Mouse (Mus musculus) layer of hippocampus, postnatal 10 days (tissue): Measurements from ENCODE around the gene Card11. TPM values are rescaled to one million over a fixed set of nuclear protein-coding genes. Genes with fewer than 3 reads are reported as not detected.

Source experiments
- DNase-seq, 2 experiments: peaks; one replicate each; pipeline ENCODE4 v3.0.0; 2021; ENCODE audit warnings: low spot score in 2 of 2
- long read RNA-seq: library from polyadenylated mRNA; stranded (forward); transcript quantifications from one replicate; pipeline ENCODE4 v2.0.0, GENCODE M21; 2023
- total RNA-seq, 2 experiments: library from RNA; stranded (reverse); gene quantifications; 2 replicates each; pipeline ENCODE4 v1.2.3; 2021

The Card11 gene
- under 1 TPM; 0.21 to 0.36 TPM for total RNA-seq
- long read RNA-seq, full-length matches to known transcripts: 1 of 3 reads
- long read RNA-seq, partial matches to known transcripts: 0 of 3 reads
- long read RNA-seq, other reads (novel, unspliced or antisense): 2 of 3 reads

DNA sequence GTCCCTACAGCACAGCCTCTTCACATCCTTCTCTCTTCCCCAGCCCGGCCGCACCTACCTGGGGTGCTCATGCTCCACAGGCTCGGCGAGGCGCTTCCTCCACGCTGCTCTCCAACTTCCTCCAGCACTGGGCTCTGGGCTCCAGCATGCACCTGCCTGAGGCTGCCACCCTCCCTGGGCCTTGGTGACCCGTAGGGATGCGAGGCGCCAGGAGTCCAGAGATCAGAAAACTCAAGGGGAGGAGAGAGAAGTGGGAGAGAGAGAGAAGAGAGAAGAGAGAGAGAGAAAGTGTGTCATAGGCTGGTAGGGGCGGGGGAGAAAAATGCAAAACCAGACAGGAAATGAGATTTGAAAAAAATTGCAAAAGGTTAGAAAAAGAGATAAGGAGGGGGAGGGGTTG is at the start of gene Card11:
Gene Card11 (minus strand): TSS at position 234 of the 400 bp plus-strand sequence.
- no peak for DNase-seq

DNA sequence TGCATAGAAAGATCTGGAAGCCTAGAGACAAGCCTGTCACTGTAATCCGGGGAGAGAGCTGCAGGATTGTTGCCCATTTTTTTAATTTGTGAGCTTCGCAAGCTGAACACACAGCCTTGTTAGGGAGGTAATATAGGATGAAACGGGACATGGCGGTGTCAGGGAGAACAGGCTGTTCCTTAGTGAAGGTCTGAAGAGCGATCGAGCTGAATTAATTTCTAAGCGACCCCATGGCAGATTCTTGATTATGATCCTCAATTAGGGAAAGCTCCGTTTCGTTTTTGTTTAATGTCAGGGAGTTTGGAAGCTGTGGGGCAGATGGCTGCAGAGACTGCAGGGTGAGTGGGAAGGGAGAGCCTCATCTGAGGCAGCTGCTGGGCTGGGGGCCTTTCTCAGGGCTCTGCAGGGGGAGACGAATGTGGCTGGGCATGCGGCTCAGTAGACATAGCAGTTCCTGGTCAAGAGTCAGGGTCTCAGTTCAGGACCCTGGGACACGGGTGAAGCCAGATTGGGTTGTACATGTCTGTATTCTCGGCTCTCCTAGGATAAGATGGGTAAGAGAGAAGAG is 47.4 kb upstream of the Card11 start:
- DNase-seq: peak; percentile 39

DNA sequence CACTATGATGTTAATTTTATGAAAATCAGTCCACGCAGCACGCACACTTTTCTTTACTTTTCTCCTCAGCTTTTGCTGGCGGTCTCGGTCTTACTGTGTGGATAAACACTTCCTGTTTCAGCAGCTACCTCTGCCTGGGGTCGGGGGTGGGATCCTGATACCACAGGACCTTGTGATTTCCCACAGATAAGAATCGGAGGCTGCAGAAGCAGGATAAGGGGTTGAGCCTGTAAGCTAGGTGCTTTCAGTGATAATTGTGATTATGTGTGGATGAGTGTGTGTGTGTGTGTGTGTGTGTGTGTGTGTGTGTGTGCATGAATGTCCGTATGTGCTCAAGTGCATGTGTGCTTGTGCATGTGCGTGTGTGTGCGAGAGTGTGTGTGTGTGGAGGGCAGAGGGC is 44.6 kb upstream of the Card11 start:
- no peak for DNase-seq

DNA sequence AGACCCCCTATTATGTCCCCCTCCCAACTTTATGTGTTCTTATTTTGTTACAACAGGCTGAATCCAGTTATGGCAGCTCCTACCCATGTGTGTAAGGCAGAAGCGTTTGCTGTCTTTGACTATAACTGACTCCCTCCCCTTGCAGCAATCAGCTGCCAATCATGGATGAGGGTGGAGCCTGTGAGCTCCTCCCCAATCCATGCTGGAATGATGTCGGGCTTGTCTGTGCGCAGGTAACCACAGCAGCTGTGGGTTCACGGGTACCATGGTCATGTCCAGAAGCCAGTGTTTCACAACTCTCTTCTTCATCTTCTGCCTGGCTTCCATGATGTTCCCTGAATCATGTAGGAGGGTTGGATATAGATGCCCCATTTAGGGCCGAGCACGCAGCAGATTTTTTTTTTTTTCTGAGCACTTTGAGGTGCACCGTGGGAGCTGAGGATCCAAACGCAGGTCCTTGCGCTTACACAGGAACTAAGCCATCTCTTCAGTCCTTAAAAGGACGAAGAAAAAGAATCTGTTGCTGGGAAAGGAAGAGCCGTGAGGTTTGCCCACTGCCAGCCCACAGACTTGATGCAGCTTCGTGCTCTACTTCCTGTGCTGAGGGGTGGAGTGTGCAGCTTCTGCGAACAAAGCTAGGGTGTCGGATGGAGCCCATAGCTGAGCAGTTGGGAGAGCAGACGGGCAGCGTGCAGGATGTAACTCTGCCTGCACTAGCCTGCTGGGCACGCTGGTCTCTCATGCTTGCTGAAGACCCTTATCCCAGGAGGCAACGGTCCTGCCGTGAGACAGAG is 43.5 kb upstream of the Card11 start:
- peak in 1 of 2 experiments; percentile 36 for DNase-seq

DNA sequence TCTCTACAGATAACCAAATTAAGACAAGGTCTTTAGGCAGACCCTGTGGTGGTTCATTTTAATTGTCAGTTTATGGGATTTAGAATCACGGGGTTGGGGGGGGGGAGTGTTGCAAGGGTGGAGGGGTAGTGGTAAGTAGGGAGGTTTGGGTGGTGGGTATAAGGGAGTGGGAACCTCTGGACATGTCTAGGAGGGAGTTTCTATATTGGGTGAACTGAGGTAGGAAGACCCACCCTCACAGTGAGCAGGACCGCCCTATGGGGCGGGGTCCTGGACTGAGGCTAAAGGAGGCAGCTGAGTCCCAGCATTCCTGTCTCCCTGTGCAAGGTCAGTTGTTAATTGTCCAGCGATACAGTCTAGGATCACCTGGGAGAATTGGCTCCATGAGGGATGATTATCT is 42.0 kb upstream of the Card11 start:
- no peak for DNase-seq

DNA sequence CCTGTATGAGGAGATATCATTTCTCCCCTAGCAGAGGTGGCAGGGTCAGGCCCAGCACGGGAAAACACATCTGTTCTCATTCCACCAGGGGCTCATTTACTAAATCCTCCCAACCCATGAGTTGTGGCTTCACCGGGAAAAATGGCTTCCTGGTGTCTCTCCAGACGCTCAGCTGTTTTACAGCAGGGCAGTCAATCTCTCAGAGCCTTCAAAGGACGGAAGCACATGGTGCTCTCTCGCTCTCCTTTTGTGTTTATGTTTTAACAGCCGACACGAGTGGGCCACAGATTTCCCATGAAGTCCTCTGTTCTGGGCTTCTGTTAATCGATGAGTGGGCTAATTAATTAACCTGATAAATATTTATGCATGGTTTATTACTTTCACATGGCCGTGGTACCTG is 40.5 kb upstream of the Card11 start:
- no peak for DNase-seq

DNA sequence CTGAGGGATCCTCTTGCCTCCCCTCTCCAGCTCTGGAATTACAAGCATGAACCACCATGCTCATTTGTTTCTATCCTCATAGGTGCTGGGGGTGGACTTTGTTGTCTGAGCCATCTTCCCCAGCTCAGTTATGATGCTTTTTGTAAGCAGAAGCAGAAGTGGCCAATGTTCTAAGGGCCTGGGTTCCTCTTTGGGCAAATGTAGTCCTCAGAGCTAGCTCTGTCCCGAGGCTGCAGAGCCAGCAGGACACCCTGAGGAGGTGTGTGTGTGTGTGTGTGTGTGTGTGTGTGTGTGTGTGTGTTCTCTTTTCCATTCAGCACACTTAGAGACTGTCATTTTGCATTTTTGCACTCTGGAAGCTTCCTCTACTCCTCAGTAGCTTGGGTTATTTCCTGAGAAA is 38.0 kb upstream of the Card11 start:
- DNase-seq: no peak

DNA sequence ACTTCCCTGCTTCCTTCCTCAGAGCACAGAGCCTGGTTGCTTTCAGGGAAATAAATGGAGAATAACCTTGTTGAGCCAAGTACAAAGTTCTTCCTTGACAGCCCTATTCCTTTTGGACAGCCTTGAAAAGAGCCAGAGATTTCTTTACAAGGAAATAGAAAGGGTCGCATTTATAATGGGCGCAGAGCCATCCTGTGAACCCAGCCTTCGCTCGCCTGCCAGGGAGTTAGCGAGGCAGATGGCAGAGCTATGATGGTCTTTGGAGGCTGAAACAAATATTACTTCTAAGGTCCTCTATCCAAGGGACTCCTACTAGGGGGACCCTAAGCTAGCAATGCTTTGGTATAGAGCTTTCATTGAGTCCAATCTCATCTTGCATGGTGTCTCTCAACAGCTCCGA is 35.0 kb upstream of the Card11 start:
- DNase-seq: no peak

DNA sequence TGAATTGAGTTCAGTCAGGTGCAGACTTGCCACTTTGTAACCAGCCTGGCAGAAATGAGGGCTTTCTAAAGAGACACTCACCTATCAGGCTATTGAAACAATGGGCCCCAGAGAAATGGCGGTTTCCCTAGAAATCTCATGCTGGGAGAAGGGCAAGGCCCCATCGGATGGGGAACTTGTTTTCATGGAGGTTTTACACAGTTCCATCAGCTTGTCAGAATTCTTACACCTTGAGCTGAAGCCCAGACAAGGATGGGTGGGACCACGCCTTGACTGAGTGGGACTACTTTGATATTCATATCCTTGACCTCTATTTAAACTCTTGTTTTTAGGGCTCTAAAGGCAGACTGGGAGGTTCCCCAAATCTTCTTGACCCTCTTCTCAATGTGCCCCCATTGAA is 33.9 kb upstream of the Card11 start:
- DNase-seq: no peak

DNA sequence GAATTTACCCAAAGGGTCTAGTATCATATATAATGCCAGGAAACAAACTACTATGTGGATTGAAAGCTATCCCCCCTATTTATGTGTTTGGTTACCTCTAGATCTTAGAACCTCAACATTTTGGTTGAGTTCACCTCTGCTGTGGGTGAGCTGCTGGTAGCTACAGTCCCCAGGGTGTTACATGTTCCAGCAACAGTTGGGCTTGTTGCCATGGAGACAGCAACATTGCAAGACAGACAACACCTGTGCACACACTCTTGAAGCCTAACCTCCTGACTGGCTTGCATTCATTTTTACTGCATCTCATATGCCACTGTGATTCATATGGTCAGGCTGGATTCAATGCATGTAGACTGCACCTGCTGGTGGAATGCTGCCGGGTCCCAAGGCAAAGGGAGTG is 32.6 kb upstream of the Card11 start:
- no peak for DNase-seq

DNA sequence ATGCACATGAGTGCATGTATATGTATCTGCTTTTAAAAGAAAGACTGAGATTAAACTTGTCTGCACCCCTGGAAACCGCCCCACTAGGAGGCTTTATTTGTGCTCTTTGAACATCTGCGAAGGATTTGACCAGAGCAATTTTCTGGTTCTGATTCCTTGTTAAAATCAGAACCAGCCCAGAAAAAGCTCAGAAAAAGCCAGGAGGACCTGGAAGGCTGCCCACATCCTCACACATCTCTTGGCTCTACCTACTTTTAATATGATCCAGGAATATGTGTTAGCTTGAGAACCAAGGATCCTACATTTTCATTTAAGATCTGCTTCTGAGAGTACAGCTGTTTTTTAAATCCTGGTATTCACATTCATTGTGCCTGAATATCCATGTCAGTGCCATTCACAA is 29.0 kb upstream of the Card11 start:
- no peak for DNase-seq

DNA sequence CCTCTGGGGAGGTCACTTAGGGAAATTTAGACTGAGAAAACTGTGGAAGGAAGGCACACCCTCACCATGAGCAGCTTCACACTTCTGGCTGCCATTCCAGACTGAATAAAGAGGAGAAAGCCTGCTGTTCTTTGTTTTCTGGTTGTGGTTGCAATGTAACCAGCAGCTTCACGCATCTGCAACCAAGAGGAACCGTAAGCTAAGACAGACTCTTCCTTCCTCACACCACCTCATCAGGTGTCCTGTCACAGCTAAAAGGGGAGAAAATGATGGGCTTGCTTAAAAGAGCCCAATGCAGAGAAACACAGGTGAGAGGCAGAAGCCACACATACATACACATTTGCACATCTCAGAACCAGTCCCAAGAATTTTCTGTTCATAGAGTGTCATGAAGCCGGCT is 25.3 kb upstream of the Card11 start:
- no peak for DNase-seq

DNA sequence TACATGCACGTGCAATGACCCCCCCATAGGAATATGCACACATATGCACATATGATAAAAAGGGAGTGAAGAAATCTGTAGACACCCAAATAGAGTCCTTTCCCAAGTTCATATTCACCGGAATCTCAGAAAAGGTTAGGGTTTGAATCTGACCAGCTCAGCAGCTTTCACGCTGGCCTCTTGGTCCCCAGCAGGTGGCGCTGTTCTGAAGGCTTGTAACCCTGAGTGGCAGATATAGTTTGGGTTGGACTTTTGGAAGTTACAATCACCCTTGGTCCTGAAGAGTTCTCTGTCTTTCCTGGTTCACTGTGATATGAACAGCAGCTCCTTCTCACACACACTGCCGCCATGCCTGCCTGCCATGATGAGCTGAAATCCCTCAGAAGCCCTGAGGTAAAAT is 24.1 kb upstream of the Card11 start:
- DNase-seq: no peak

DNA sequence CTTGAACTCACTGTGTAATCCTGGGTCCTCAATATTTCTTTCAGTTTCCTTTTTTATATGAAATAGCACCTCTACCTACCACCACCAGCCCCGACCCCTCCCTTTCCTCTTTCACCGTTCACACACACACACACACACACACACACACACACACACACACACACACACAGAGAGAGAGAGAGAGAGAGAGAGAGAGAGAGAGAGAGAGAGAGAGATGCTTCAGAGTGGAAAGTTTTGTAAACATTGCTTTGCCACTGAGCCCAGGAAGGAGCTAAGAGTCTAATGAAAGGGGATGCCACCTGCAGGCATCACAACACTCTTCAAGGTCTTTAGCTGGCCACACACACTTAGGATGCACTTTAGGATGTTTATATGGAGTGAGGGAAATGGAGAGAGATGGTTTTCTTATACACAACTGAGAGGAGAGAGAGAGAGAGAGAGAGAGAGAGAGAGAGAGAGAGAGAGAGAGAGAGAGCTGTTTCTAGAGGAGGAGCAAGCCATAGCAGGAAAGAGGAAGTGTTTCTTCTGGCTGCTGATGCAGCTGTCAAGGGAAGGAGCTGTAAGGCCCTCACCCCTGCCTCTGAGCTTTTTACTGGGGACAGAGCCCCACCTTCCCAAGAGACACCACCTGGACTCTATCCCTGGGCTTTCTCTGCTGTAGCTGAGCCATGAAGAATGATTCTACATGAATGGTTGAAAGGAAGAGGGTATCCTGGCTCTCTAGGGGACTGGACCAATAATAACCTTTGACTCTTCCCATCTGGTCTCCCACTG is 17.7 kb upstream of the Card11 start:
- no peak for DNase-seq

DNA sequence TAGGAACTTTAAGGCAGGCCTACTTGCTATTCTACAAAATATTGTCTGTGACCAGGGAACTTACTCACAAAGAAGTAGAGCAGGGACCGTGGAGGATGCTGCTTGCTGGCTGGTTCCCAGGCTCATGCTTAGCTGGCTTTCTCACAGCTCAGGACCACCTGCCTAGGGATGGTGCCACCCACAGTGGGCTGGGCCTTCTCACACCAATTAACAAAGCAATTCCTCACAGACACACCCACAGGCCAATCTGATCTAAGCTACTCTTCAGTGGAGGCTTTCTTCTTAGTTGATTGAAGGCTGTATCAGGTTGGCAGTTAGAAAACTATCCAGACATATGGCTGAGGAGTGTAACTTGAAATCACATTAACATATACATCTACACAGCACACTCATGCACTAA is 15.7 kb upstream of the Card11 start:
- DNase-seq: no peak

DNA sequence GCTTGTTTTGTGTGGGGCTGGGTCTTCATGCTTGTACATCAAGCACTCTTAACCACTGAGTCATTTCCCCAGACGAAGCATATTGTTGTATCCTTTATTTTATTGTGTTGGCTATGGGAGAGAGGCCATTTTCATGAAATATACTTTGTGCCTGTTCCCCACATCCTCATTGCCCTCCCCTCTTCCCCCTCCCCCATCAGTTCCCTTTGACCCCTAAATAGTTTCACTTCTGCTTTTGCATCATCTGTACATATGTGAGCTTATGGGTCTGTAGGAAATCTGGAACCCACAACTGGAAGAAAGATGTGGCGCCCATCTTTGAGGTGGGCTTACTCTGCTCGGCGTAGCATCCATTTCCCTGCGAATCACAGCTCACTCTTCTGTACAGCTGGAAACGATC is 13.8 kb upstream of the Card11 start:
- DNase-seq: no peak

DNA sequence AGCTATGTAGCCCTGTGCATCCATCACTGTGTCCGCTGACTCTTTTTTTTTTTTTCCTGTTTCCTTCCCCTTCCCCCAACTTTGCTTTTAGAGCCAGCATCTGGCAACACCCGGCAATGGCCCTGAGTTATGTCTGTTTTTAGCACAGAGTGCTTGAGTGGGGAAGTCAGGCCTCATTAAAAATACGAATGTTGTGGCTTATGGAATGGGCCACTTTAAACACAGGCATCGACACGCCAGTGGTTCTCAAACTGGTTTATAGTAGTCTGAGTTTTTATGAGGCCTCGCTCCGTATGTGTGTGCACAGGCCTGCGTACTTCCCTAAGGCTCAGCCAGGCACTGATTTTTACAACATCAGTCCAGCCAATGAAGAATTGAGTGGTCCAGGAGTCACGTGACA is 13.1 kb upstream of the Card11 start:
- no peak for DNase-seq

DNA sequence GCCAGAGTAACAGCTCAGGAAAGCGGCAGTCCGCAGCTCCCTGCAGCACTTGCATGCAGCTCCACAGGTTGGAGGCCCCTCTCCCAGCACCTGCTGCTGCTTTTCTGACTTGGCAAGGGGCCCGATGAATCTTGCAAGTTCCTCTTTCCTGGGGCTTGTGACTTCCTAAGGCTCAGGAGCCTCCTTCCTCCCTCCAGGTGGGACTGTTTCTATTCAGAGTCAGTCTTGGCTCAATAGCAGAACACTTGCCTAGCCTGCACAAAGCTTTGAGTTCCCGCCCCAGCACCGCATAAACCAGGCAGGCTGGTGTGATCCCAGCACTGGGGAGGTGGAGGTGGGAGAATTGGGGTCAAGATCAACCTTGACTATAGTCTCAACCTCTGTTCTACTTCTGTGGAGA is 5.1 kb upstream of the Card11 start:
- DNase-seq: peak in 1 of 2 experiments; percentile 16

DNA sequence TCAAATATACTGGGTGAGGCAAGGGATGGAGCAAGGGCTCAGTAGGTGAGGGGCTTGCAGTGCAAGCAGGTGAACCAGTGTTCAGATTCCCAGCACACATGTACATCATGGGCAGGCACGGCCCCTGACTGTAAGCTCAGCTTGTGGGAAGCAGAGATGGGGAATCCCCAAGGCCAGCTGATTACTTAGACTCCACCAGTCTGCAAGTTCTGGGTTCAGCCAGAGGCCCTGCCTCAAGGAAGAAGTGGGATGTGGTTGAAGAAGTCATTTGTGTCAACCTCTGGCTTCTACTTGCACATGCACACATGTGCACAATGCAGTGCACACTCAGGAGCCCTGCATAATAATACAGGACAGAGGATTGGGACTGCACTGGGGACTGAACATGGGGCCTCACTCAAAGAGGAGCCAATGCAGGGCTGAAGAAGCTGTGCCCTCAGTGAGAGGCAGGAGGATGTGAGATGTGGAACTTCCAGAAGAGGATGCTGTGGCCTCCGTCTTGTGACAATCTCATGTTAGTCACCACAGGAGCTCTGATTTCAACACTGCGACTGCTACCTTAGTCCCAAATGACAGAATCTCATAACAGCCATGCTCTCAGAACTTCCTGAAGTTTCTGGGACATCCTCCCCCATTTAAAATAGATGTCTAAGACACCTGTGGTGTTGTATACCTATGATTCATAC is 3.8 kb upstream of the Card11 start:
- DNase-seq: no peak

DNA sequence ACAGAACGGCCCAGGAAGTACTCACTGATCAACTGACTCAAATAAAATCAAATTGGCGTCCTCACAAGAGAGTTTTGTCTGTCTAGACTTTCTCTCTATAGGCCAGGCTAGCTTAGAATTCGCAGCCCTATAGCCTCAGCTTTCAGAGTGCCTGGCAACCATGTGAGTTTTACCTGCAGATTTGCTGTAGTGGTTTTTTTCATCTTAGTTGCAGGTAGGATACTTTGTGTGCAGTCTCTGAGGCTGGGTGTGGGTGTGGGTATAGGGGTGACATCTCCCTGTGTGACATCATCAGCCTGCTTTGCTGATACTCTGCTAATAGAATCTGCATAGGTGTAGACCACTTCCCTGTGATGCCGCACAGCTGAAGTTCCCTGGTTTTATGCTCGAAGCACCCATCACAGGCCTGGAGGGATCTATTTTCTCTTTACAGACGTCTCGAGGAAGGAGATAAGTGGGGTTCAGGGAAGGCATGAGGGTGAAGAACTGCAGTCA is 1.2 kb downstream of the Card11 start:
- no peak for DNase-seq

DNA sequence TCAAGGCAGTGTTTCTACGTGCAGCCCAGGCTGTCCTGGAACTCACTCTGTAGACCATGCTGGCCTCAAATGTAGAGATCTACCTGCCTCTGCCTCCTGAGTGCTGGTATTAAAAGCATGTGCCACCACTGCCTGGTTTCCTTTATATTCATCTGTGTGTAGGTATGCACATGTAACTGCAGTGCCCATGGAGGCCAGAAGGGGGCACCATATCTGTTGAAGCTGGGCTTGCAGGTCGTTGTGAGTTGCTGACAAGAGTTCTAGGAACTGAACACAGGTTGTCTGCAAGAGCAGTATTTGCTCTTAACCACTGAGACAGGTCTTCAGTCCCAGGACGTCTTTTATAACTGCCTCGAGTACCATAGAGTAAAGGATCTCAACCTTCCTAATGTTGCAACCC is 2.6 kb downstream of the Card11 start:
- DNase-seq: no peak
